In the genomic region with DNA sequence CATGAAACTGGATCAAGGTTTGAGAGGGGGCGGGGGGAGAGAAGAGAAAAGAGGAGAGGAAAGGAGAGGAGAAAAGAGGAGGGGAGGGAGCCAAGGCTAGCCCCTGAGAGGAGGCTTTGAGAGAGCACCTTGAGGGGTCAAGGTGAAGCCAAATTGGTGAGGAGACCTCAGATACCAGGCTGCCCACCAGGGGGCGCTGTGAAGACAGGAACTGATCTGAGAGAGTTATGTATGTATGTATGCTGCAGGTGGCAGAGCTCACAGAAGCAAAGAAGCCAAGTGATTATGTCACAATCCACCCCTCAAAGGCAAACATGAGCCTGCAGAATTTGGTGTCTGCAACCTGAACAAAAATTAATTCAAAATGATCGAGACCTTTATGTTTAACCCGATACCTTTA, we compare ENCODE assay signal across 9 mouse cellular contexts. TPM values are rescaled to one million over a fixed set of nuclear protein-coding genes. Genes with fewer than 3 reads are reported as not detected.
DNase-seq lines count a peak whose midpoint lies in the region; ATAC-seq lines count a peak whose summit lies in the region.
"Had no signal": no experiment of that assay in that cellular context is flagged by ENCODE, and none has a peak within 500 bp of the region (broad histone marks: within the 10 kb centered on the region; RNA-seq: fewer than 3 reads in every experiment).

No protein-coding gene starts in this region.

- no peak overlapping the region for H3K9ac ChIP-seq in forebrain, embryonic 13.5 days
- no peak overlapping the region for H3K9ac ChIP-seq in hindbrain, embryonic 11.5 days (ENCODE audit: low read depth, low read length)
- H3K9ac ChIP-seq: lung, embryonic 15.5 days had no signal

- no peak overlapping the region for H3K27ac ChIP-seq in forebrain, embryonic 13.5 days
- no peak overlapping the region for H3K27ac ChIP-seq in hindbrain, embryonic 11.5 days (ENCODE audit: low read depth, low read length)
- H3K27ac ChIP-seq: lung, embryonic 15.5 days had no signal

- 63% methylated on average over 4 of the region's 4 CpGs for WGBS in forebrain, embryonic 13.5 days
- 69% methylated on average over 4 of the region's 4 CpGs for WGBS in hindbrain, embryonic 11.5 days

- no peak overlapping the region for H3K4me3 ChIP-seq in forebrain, embryonic 13.5 days
- no peak overlapping the region for H3K4me3 ChIP-seq in hindbrain, embryonic 11.5 days (ENCODE audit: low read depth, low read length)
- H3K4me3 ChIP-seq: lung, embryonic 15.5 days had no signal

- DNase-seq in MEL-GATA-1-ER (ENCODE audit: extremely low read depth, low read depth), result peak; percentile 52
- peak; percentile 69 for DNase-seq in c-Kit-negative CD71-positive TER-119-positive erythroid progenitor cells, embryonic 14.5 days (ENCODE audit: low read depth, low spot score)
- peak; percentile 91 for DNase-seq in hindbrain, embryonic 11.5 days (ENCODE audit: low spot score)
- DNase-seq in layer of hippocampus, postnatal 14 days (ENCODE audit: low spot score in 2 of 2), result peak; percentile 57 to 75
- peak; percentile 95 for DNase-seq in lung, postnatal 36 days
- DNase-seq in right cerebral cortex, postnatal 14 days, result peak; percentile 89
- DNase-seq in urinary bladder, postnatal 14 days (ENCODE audit: low spot score), result peak; percentile 91

- no peaks in the 10 kb centered on the region for H3K4me1 ChIP-seq in forebrain, embryonic 13.5 days
- no peaks in the 10 kb centered on the region for H3K4me1 ChIP-seq in hindbrain, embryonic 11.5 days (replicated peaks; ENCODE audit: control insufficient read depth, insufficient read depth, low read length)
- H3K4me1 ChIP-seq: lung, embryonic 15.5 days had no signal

- ATAC-seq in forebrain, embryonic 13.5 days, result peak; percentile 63
- ATAC-seq in hindbrain, embryonic 11.5 days (ENCODE audit: low FRiP score), result no peak

- H3K27me3 ChIP-seq in forebrain, embryonic 13.5 days, result no peaks in the 10 kb centered on the region
- H3K27me3 ChIP-seq in hindbrain, embryonic 11.5 days (ENCODE audit: control insufficient read depth, insufficient read depth, low read length), result no peaks in the 10 kb centered on the region
- H3K27me3 ChIP-seq: lung, embryonic 15.5 days had no signal

- H3K4me2 ChIP-seq in forebrain, embryonic 13.5 days, result no peak overlapping the region
- no peak overlapping the region for H3K4me2 ChIP-seq in hindbrain, embryonic 11.5 days (replicated peaks; ENCODE audit: low read depth, low read length)
- H3K4me2 ChIP-seq: lung, embryonic 15.5 days had no signal

- no peaks in the 10 kb centered on the region for H3K9me3 ChIP-seq in forebrain, embryonic 13.5 days (replicated peaks)
- no peaks in the 10 kb centered on the region for H3K9me3 ChIP-seq in hindbrain, embryonic 11.5 days (ENCODE audit: control insufficient read depth, low read length)
- H3K9me3 ChIP-seq: lung, embryonic 15.5 days had no signal

- peaks cover 66% of the 10 kb centered on the region for H3K36me3 ChIP-seq in forebrain, embryonic 13.5 days (ENCODE audit: poor library complexity, severe bottlenecking)
- peaks cover 13% of the 10 kb centered on the region for H3K36me3 ChIP-seq in hindbrain, embryonic 11.5 days (ENCODE audit: control insufficient read depth, insufficient read depth, low read length)

RNA-seq across cellular contexts. Expression of a gene that starts 27.0 kb away (rescaled TPM):
- polyA plus RNA-seq in forebrain, embryonic 13.5 days (2015; fragmentation: Nextera tagmentation; extraction: Ambion mirVana), result 123 TPM in 2 replicates
- 124 and 159 TPM in 2 replicates for polyA plus RNA-seq in hindbrain, embryonic 11.5 days (2014; fragmentation: Nextera tagmentation; extraction: Ambion mirVana)
- total RNA-seq in layer of hippocampus, postnatal 14 days (2021), result 100 to 1,000 TPM; 135 TPM

RNA-seq across cellular contexts. Expression of a gene that starts 31.0 kb away (rescaled TPM):
- polyA plus RNA-seq in forebrain, embryonic 13.5 days (2015; fragmentation: Nextera tagmentation; extraction: Ambion mirVana), result 66.5 and 73.2 TPM in 2 replicates
- polyA plus RNA-seq in hindbrain, embryonic 11.5 days (2014; fragmentation: Nextera tagmentation; extraction: Ambion mirVana), result 57.8 and 62.7 TPM in 2 replicates
- total RNA-seq in layer of hippocampus, postnatal 14 days (2021), result 10 to 100 TPM; 27.5 to 27.7 TPM
